Mouse (Mus musculus) erythroblast, embryonic 14.5 days (primary cell): Measurements from ENCODE around the gene Ric1.

Experiments used
- GATA1 ChIP-seq: IDR thresholded peaks from 2 replicates; pipeline ENCODE4 v1.6.1; 2012; ENCODE audit warnings: low read length, inconsistent platforms, mixed read lengths
- TAL1 ChIP-seq: IDR thresholded peaks from 3 replicates; pipeline ENCODE4 v1.6.1; 2012; ENCODE audit warnings: low read length, inconsistent platforms, mixed read lengths

GRCm38 (mm10) chr19:29505617-29506016, 16.5 kb upstream of the Ric1 start:
- no peak for TF ChIP-seq GATA1
- TF ChIP-seq TAL1, result no peak
